22 mouse cellular contexts compared by ENCODE assay signal in genomic region chr1:161980046-161980445, GRCm38 (mm10). TPM values are rescaled to one million over a fixed set of nuclear protein-coding genes. Genes with fewer than 3 reads are reported as not detected.
DNase-seq lines count a peak whose midpoint lies in the region; ATAC-seq lines count a peak whose summit lies in the region.
"Had no signal": no experiment of that assay in that cellular context is flagged by ENCODE, and none has a peak within 500 bp of the region (broad histone marks: within the 10 kb centered on the region; RNA-seq: fewer than 3 reads in every experiment).

No protein-coding gene starts in this region.

- no peak overlapping the region for H3K9ac ChIP-seq in embryonic facial prominence, embryonic 14.5 days (ENCODE audit: low read depth, low read length)
- no peak overlapping the region for H3K9ac ChIP-seq in limb, embryonic 12.5 days (replicated peaks)
- H3K9ac ChIP-seq in intestine, embryonic 15.5 days, result no peak overlapping the region
- H3K9ac ChIP-seq: heart, embryonic 12.5 days; hindbrain, embryonic 15.5 days had no signal

- 60% methylated on average over 2 of the region's 2 CpGs for WGBS in embryonic facial prominence, embryonic 14.5 days
- 79% methylated on average over 2 of the region's 2 CpGs for WGBS in limb, embryonic 12.5 days
- 75% methylated on average over 2 of the region's 2 CpGs for WGBS in intestine, embryonic 15.5 days

- no peak overlapping the region for H3K4me3 ChIP-seq in embryonic facial prominence, embryonic 14.5 days (ENCODE audit: low read depth, low read length)
- no peak overlapping the region for H3K4me3 ChIP-seq in limb, embryonic 12.5 days (replicated peaks)
- no peak overlapping the region for H3K4me3 ChIP-seq in intestine, embryonic 15.5 days (replicated peaks)
- H3K4me3 ChIP-seq: erythroblast, embryonic 14.5 days; forebrain, embryonic 10.5 days; gastrocnemius, adult 2 months; heart, embryonic 12.5 days; hindbrain, embryonic 10.5 days; hindbrain, embryonic 15.5 days had no signal

- peaks cover 46% of the 10 kb centered on the region for H3K4me1 ChIP-seq in embryonic facial prominence, embryonic 14.5 days (ENCODE audit: control insufficient read depth, insufficient read depth, low read length)
- H3K4me1 ChIP-seq in limb, embryonic 12.5 days (replicated peaks), result peaks cover 72% of the 10 kb centered on the region
- peaks cover 10% of the 10 kb centered on the region for H3K4me1 ChIP-seq in intestine, embryonic 15.5 days (replicated peaks)

- no peaks in the 10 kb centered on the region for H3K27me3 ChIP-seq in embryonic facial prominence, embryonic 14.5 days (replicated peaks; ENCODE audit: control insufficient read depth, insufficient read depth, low read length)
- no peaks in the 10 kb centered on the region for H3K27me3 ChIP-seq in limb, embryonic 12.5 days
- no peaks in the 10 kb centered on the region for H3K27me3 ChIP-seq in intestine, embryonic 15.5 days (replicated peaks)
- H3K27me3 ChIP-seq: heart, embryonic 12.5 days; hindbrain, embryonic 15.5 days had no signal

- H3K36me3 ChIP-seq in embryonic facial prominence, embryonic 14.5 days (ENCODE audit: control insufficient read depth, insufficient read depth, low read length), result no peaks in the 10 kb centered on the region
- no peaks in the 10 kb centered on the region for H3K36me3 ChIP-seq in limb, embryonic 12.5 days
- no peaks in the 10 kb centered on the region for H3K36me3 ChIP-seq in intestine, embryonic 15.5 days
- H3K36me3 ChIP-seq: forebrain, embryonic 10.5 days; G1E; heart, embryonic 12.5 days; hindbrain, embryonic 10.5 days; hindbrain, embryonic 15.5 days had no signal

- no peak for ATAC-seq in embryonic facial prominence, embryonic 14.5 days (ENCODE audit: low read depth)
- no peak for ATAC-seq in limb, embryonic 12.5 days (ENCODE audit: insufficient number of reproducible peaks, insufficient read depth, low FRiP score, low TSS enrichment, low read depth)
- no peak for ATAC-seq in intestine, embryonic 15.5 days
- ATAC-seq: CD4-positive, CD25-positive, alpha-beta regulatory T cell, adult 4 months; forebrain, embryonic 14.5 days had no signal

- H3K27ac ChIP-seq in embryonic facial prominence, embryonic 14.5 days (replicated peaks; ENCODE audit: low read depth, low read length), result peak overlapping the region; percentile 78
- H3K27ac ChIP-seq in limb, embryonic 12.5 days, result peak overlapping the region; percentile 91
- no peak overlapping the region for H3K27ac ChIP-seq in intestine, embryonic 15.5 days
- H3K27ac ChIP-seq: forebrain, embryonic 10.5 days; gastrocnemius, adult 2 months; hindbrain, embryonic 10.5 days; hindbrain, embryonic 15.5 days had no signal

- no peak overlapping the region for H3K4me2 ChIP-seq in embryonic facial prominence, embryonic 14.5 days (ENCODE audit: low read depth, low read length)
- no peak overlapping the region for H3K4me2 ChIP-seq in limb, embryonic 12.5 days
- H3K4me2 ChIP-seq in intestine, embryonic 15.5 days (replicated peaks), result no peak overlapping the region
- H3K4me2 ChIP-seq: heart, embryonic 12.5 days; hindbrain, embryonic 15.5 days had no signal

- peak; percentile 66 for DNase-seq in NIH3T3 (ENCODE audit: low read depth)
- no peak for DNase-seq in embryonic facial prominence, embryonic 14.5 days (ENCODE audit: low spot score)
- DNase-seq in natural killer cell, adult 2 months (ENCODE audit: low spot score in 2 of 2), result no peak
- no peak for DNase-seq in embryo, embryonic 9.5 days (ENCODE audit: extremely low spot score)
- DNase-seq: B cell, adult 2 months; cerebellum, adult 11 months; cerebellum, adult 8-10 months; cerebellum, postnatal 14 days; gastrocnemius, adult 2 months; gastrocnemius, postnatal 25 days had no signal

- no peaks in the 10 kb centered on the region for H3K9me3 ChIP-seq in embryonic facial prominence, embryonic 14.5 days (ENCODE audit: control insufficient read depth, low read length)
- no peaks in the 10 kb centered on the region for H3K9me3 ChIP-seq in limb, embryonic 12.5 days
- H3K9me3 ChIP-seq in intestine, embryonic 15.5 days, result no peaks in the 10 kb centered on the region
- H3K9me3 ChIP-seq: forebrain, embryonic 10.5 days; G1E; heart, embryonic 12.5 days; hindbrain, embryonic 10.5 days; hindbrain, embryonic 15.5 days had no signal

RNA-seq across cellular contexts. Expression of gene 4930558K02Rik, which starts 0.6 kb away (rescaled TPM):
- polyA plus RNA-seq in embryonic facial prominence, embryonic 14.5 days (2014; fragmentation: Nextera tagmentation; extraction: Ambion mirVana), result not detected in 2 replicates
- polyA plus RNA-seq in limb, embryonic 12.5 days (2016; fragmentation: Nextera tagmentation; extraction: Ambion mirVana), result not detected in 2 replicates
- polyA plus RNA-seq in intestine, embryonic 15.5 days (2015; fragmentation: Nextera tagmentation; extraction: Ambion mirVana), result not detected in 2 replicates
- polyA plus RNA-seq: brain, embryonic 14.5 days; CD4-positive, CD25-positive, alpha-beta regulatory T cell, adult 4 months; erythroblast, embryonic 14.5 days; forebrain, embryonic 10.5 days; G1E; heart, embryonic 12.5 days; heart, embryonic 16.5 days; hindbrain, embryonic 10.5 days had no signal

RNA-seq across cellular contexts. Expression of gene Pigc, which starts 11.1 kb away (rescaled TPM):
- polyA plus RNA-seq in embryonic facial prominence, embryonic 14.5 days (2014; fragmentation: Nextera tagmentation; extraction: Ambion mirVana), result 40.8 and 45.8 TPM in 2 replicates
- 43.2 and 45.9 TPM in 2 replicates for polyA plus RNA-seq in limb, embryonic 12.5 days (2016; fragmentation: Nextera tagmentation; extraction: Ambion mirVana)
- 32.8 and 34.5 TPM in 2 replicates for polyA plus RNA-seq in intestine, embryonic 15.5 days (2015; fragmentation: Nextera tagmentation; extraction: Ambion mirVana)
